Mouse (Mus musculus) adrenal gland, postnatal 25 days (tissue): ENCODE data around the gene Eif2ak1. TPM values are rescaled to one million over a fixed set of nuclear protein-coding genes. Genes with fewer than 3 reads are reported as not detected.
"Not testable (repeated sequence)": the region's sequence is repeated elsewhere in the genome, so short reads cannot be mapped to it uniquely, and the experiment has no call there.

Experiments
- DNase-seq: peaks from one replicate; pipeline ENCODE4 v3.0.0; 2021; ENCODE audit warnings: mixed read lengths
- long read RNA-seq: library from polyadenylated mRNA; stranded (forward); transcript quantifications from one replicate; pipeline ENCODE4 v2.0.0, GENCODE M21; 2021
- total RNA-seq: library from RNA; stranded (reverse); gene quantifications from 2 replicates; pipeline ENCODE4 v1.2.3, GENCODE M21; 2021

Gene Eif2ak1
- 32.2 and 42.0 TPM in 2 replicates for total RNA-seq
- long read RNA-seq, full-length matches to known transcripts: 63 of 75 reads
- long read RNA-seq, partial matches to known transcripts: 2 of 75 reads
- long read RNA-seq, other reads (novel, unspliced or antisense): 10 of 75 reads

DNA sequence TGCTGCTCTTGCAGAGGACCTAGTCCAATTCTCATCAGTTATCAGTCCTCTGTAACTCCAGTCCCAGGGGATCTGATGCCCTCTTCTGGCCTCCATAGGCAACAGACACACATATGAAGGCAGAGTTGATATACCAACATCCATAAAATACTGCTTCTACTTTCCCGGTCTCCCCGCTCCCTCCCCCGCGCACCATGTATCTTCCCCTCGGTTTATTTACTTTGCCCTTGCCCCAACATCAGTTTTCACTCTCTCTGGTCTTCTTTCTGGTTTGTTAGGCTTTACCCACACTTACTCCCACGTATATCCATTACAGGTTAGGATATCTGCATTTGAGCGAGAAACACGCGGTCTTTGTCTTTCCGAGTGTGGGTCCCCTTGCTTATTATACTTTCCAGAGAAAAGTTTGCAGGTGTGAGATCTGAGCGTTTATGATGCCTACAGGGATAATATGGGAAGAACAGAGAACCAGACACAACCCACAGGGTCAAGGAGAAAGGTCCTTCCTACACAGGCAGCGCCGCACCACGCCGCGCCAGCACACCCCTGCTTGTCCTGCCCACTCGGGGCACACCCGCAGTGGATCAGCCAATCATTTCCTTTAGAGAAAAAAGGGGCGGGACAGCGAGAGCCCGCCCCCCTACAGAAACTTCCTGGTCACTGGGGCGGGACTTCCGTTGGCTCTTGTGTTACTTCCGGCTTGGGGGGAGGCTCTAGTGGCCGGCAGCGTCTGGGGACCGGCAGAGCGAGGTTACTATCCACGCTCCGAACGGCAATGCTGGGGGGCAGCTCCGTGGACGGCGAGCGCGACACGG is at the start of gene Eif2ak1:
Gene Eif2ak1, plus strand, starts transcription at position 673 of the 815 bp plus-strand sequence.
- DNase-seq: peak; percentile 90

DNA sequence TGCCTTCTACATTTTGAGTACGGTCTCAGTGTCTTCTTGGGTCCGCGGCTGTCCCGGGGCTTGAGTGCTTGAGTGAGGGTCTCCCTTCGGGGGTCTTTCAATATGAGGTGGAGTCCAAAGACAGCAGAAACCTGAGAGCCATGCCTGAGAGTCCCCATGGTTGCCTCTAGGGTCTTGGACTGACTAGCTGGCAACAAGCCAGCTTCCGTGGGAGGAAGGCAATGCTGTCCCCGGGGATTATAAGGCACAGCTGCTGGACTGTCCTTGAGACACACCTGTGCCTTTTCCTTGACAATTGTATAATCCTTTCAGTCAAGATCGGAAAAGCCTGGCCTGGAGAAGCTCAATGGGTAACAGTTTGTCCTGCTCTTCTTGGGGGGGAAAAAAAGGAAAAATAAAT is 35.6 kb upstream of the Eif2ak1 start:
- DNase-seq: no peak

- no peak for DNase-seq
These were observed 32.2 kb upstream of the Eif2ak1 start for GRCm38 (mm10) chr5:143785391-143785790.

- DNase-seq: not testable (repeated sequence)
These were observed 16.4 kb upstream of the Eif2ak1 start for GRCm38 (mm10) chr5:143801216-143801615.

GRCm38 (mm10) chr5:143804056-143804765 is 13.4 kb upstream of the Eif2ak1 start:
- no peak for DNase-seq

- no peak for DNase-seq
These were observed 10.3 kb upstream of the Eif2ak1 start for GRCm38 (mm10) chr5:143807268-143807667.

GRCm38 (mm10) chr5:143809421-143810090 is 8.0 kb upstream of the Eif2ak1 start:
- no peak for DNase-seq

DNA sequence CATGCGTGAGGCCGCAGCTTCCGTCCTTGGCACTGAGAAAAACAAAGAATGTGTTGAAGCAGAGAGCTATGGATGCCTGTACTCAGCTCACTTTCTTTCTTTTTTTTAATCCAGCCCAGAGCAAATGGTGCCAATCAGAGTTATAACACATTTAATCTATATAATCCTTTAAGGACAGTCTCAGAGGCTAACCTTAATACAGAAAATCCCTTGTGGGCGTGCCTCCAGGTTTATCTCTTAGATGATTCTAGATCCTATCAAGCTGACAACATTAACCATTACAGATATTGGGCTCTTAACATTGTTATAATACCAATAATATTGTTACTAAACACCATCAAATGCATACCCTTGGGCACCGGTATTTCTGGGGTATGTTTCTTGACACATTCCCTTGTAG is 5.9 kb upstream of the Eif2ak1 start:
- DNase-seq: no peak

GRCm38 (mm10) chr5:143814626-143815025 is 3.0 kb upstream of the Eif2ak1 start:
- no peak for DNase-seq

GRCm38 (mm10) chr5:143817931-143818311 is 333 bp downstream of the Eif2ak1 start:
- no peak for DNase-seq

DNA sequence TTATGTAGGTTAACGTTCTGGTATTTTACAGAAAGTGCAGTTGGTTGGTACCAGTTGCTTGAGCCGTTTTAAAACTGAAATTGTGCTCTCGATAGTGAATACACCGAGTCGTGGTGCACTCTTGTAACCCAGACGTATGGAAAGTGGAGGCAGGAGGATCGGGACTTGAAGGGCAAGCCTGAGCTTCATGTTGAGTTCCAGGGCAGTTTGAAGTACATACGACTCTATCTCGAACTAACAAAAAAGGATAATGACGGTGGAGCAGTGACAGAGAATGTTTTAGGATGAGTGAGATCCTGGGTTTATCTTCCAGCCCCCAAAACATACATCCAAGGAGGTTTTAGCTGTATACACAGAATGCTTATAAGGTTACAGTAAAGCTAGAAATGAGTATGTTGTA is 873 bp downstream of the Eif2ak1 start:
- no peak for DNase-seq

DNA sequence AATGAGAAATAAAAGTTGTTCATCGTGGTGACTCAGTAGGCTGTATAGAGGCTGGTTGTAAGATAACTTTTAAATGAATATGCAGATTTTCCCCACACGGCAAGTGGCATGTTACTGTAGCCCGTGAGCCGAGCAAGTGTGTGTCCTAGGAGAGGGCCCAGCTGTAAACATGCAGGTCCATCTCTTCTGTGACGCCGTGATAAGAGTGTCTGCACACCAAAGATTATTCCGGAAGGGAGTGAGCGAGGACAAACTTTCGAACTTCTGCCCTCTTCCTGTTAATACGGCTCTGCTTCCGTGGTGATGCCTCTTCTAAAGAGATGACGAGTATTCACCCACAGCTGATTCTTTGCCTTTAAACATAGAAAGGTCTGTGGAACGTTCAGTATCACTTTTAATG is 1.4 kb downstream of the Eif2ak1 start:
- no peak for DNase-seq

DNA sequence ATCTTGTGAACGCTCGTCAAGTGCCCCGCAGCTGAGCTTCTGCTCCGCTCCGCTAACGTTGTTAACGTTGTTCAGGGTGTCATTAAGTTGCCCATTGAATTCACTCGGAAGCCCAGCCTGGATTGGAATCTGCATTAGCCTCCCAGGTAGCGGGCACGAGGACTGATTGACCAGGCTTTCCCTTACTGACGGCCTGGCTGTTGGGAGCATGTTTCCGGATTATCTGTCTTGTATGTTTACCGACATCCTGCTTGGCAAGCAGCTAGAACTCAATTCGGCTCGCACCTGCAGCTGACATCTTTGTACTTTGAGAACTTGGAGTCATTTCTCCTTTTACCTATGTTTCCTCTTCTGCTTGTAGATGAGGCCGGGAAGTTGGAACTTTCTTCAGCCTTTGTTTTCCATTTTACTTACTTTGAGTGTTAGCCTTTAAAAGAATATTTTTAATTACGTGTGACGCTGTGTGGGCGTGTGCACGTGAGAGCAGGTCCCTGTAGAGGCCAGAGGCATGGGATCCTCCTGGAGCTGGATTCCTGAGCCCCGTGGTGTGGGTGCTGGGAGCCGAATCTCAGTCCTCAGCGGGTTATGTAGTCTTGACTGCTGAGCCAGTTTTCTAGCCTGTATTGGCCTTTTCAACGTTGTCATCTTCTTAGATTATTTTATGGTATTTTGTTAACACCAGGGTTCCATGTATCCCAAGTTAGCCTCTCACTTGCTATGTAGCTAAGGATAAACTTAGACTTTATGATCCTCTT is 2.5 kb downstream of the Eif2ak1 start:
- no peak for DNase-seq

- DNase-seq: no peak
These were observed 3.2 kb downstream of the Eif2ak1 start for GRCm38 (mm10) chr5:143820820-143821219.

GRCm38 (mm10) chr5:143871547-143872169 is 54.1 kb downstream of the Eif2ak1 start:
- DNase-seq: no peak

DNA sequence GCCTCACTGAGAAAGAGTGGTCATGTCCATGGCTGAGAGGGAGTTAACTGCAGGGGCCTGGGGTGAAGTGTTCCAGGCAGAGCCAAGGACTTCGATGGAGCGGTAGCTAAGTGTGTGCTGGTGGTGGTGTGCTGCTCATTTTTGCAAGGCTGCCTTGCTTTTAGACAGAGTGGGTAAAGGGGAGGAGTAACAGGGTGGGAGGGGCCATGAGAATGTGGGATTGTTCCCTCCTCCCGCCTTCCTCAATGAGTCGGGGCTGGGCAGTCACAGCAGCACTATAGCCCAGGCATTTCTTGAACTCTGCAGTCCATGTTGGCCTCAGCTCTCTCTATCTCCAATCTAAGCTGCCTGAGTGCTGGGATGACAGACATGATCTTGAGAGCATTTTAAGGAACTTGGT is 57.0 kb downstream of the Eif2ak1 start:
- no peak for DNase-seq

DNA sequence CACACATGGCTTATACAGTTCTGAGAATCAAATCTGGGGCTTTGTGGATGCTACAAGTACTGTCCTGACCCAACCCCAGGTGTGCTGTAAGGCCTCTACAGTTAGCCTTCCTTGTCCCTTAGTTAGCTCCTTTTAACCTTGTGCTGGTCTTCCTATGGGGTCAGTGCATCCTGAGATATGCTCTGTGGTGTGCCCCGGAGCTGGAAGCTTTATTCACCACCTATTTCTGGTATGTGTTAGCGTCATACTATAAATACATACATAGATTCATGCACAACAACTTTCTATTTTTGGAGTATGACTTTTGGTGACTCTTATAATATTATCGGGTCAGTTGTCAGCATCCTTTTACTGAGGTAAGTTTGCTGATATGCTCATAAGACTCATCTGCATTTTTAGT is 67.7 kb downstream of the Eif2ak1 start:
- no peak for DNase-seq

GRCm38 (mm10) chr5:143890741-143891140 is 73.2 kb downstream of the Eif2ak1 start:
- no peak for DNase-seq

DNA sequence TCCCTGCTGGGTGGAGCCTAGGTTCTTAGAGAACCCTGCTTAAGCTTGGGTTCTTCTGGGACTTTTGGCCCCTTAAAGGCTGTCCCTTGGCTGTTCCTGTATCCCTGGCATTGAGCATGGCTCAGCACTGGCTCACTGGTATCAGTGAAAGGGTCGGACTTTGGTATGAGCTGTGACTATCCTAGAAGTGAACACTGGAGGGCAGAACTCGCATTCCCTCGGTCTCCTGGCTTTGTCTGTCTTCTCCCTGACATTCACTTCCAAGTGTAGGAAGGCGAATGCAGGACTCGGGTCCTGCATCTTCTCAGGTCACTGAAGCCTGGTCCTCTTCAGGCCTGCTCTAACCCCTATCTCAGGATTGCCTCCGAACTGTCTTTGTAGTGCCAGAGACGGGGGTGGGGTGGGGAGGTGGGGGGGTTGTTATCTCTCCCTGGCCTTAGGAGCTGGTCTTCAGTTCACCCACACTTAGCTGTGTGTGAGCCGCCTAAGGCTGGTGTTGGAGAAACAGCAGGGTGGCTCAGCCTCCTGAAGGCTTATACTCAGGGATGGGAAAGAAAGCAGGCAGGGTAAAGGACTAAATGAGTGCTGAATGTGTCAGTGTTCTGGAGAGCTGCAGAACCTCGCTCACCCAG is 74.8 kb downstream of the Eif2ak1 start:
- no peak for DNase-seq

- DNase-seq: no peak
These were observed 75.8 kb downstream of the Eif2ak1 start for GRCm38 (mm10) chr5:143893396-143893795.
